Mouse (Mus musculus): Measurements from ENCODE around the gene Sh3pxd2b.

Sh3pxd2b gene

GRCm38 (mm10) chr11:32374027-32374589 lies 26.5 kb downstream of the Sh3pxd2b start:
- no peak for DNase-seq

GRCm38 (mm10) chr11:32375104-32375535 lies 27.5 kb downstream of the Sh3pxd2b start:
- no peak for DNase-seq

GRCm38 (mm10) chr11:32376086-32376485 lies 28.5 kb downstream of the Sh3pxd2b start:
- no peak for DNase-seq

- no peak for DNase-seq
Measured at GRCm38 (mm10) chr11:32379910-32380309, 32.3 kb downstream of the Sh3pxd2b start.

GRCm38 (mm10) chr11:32383341-32384134 lies 35.9 kb downstream of the Sh3pxd2b start:
- DNase-seq, result no peak

GRCm38 (mm10) chr11:32384135-32384801 lies 36.6 kb downstream of the Sh3pxd2b start:
- no peak for DNase-seq

GRCm38 (mm10) chr11:32386043-32386442 lies 38.4 kb downstream of the Sh3pxd2b start:
- DNase-seq, result no peak

GRCm38 (mm10) chr11:32388064-32388463 lies 40.4 kb downstream of the Sh3pxd2b start:
- DNase-seq, result no peak

GRCm38 (mm10) chr11:32393095-32393494 lies 45.5 kb downstream of the Sh3pxd2b start:
- DNase-seq, result no peak

GRCm38 (mm10) chr11:32395791-32396190 lies 48.2 kb downstream of the Sh3pxd2b start:
- DNase-seq, result no peak

GRCm38 (mm10) chr11:32398446-32398845 lies 50.8 kb downstream of the Sh3pxd2b start:
- no peak for DNase-seq

- no peak for DNase-seq
Measured at GRCm38 (mm10) chr11:32399261-32399660, 51.6 kb downstream of the Sh3pxd2b start.

GRCm38 (mm10) chr11:32402712-32403111 lies 55.1 kb downstream of the Sh3pxd2b start:
- no peak for DNase-seq

- DNase-seq, result no peak
Measured at GRCm38 (mm10) chr11:32404708-32405107, 57.1 kb downstream of the Sh3pxd2b start.

GRCm38 (mm10) chr11:32407863-32408262 lies 60.2 kb downstream of the Sh3pxd2b start:
- no peak for DNase-seq

- DNase-seq, result no peak
Measured at GRCm38 (mm10) chr11:32409052-32409451, 61.4 kb downstream of the Sh3pxd2b start.

GRCm38 (mm10) chr11:32409823-32410562 lies 62.4 kb downstream of the Sh3pxd2b start:
- no peak for DNase-seq

GRCm38 (mm10) chr11:32420001-32420400 lies 72.4 kb downstream of the Sh3pxd2b start:
- DNase-seq, result no peak

- DNase-seq, result no peak
Measured at GRCm38 (mm10) chr11:32423311-32423710, 75.7 kb downstream of the Sh3pxd2b start.

GRCm38 (mm10) chr11:32424600-32424999 lies 77.0 kb downstream of the Sh3pxd2b start:
- DNase-seq, result no peak

GRCm38 (mm10) chr11:32425043-32425658 lies 77.5 kb downstream of the Sh3pxd2b start:
- no peak for DNase-seq

- DNase-seq, result no peak
Measured at GRCm38 (mm10) chr11:32427537-32427936, 79.9 kb downstream of the Sh3pxd2b start.
